Mouse (Mus musculus): ENCODE measurements at regions not wholly inside any gene's neighbourhood (a gene's known extent, or its start where the extent isn't known, plus 50 kb on each side); places are given as distances from the start of the nearest gene placed in this dataset.

GRCm38 (mm10) chr9:74365930-74366438, 255.8 kb downstream of the Wdr72 start:
- TF ChIP-seq CTCF (IDR thresholded peaks at IDR 0.05; ENCODE audit: low read depth): no peak
- TF ChIP-seq EP300 (IDR thresholded peaks at IDR 0.05; ENCODE audit: low read depth): no peak

Data from heart, postnatal 0 days (tissue).